Mouse (Mus musculus): ENCODE results near the gene Fcgr3.
"Not testable (repeated sequence)": the region's sequence is repeated elsewhere in the genome, so short reads cannot be mapped to it uniquely, and the experiment has no call there.

Fcgr3 gene

DNA sequence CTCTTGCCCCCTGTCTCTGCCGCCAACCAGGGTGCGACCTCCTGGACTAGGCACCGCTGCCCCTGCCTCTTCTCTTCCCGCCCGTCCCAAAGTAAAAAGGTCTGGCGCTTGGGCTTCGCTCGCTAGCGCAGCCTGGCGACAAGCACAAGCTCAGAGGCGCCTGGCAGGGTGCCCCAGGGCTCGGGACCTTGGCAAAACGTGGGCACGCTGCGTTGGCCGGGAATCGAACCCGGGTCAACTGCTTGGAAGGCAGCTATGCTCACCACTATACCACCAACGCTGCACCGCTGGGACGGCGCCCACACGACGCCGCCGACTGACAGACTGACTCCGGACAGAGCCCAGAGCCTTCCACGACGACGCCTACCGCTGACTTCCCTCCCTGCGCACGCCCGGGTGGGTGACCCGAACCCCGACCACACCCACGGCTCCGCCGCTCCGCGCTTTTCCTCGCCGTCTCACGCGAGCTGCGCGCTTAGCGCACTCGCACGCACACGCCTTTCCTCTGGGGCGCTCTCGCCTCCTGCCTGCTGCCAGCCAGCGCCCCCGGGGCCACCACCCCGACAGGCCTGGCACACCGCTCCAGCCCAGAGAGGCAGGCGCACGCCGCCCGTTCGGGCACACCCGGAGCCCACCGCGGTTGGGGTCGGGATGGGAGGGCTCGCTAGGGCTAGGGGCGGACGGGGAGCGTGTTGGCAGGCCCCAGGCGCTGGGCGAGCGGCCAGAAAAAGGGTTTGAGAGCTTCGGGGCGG is at the start of gene Fcgr3:
Fcgr3 (minus strand) TSS at position 445 of the 752 bp plus-strand sequence.
- DNase-seq (ENCODE audit: low spot score in 2 of 2), result peak; percentile 84 to 88

DNA sequence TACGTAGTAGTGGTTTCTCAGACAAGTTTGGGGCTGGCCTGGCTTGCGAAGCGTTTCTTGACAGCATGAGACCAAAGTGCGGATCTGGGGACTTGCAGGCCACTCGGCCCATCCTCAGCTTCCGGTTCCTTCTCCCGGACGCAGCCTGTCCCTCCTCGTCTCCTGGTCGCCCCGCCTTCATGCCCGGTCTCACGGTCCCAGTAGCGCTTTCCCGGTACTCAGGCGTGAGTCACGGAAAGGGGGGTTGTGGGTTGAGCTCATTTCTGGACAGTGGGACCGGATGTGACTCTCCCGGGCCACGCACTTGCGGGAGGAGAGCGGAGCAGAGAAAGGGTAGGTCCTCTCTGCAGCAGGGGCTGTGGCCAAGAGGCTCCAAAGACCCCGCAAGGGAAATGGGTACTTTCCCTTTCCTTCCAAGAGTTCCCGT is 49.2 kb upstream of the Fcgr3 start, which contains the start of gene Cfap126:
Cfap126 (plus strand) TSS at position 46 of the 427 bp plus-strand sequence.
- DNase-seq (ENCODE audit: low spot score in 2 of 2), result peak; percentile 68 to 73

DNA sequence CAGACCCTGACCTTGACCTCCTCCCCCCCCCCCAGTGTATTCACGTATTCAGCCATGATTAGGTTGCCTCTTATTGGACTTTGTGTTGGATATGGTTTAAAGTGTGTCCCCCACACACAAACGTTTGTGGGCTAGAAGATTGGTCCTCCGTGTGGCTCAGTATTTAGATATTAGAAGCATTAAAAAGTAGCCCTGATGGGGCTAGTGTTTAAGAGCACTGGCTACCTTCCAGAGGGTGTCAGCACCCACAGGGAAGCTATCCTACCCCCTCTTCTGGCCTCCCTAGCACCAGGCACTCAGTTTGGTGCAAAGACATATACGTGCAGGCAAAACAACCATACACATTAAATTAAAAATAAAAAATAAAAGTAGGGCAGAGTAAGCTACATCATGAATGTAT is 48.3 kb upstream of the Fcgr3 start:
- no peak for DNase-seq (ENCODE audit: low spot score in 2 of 2)

DNA sequence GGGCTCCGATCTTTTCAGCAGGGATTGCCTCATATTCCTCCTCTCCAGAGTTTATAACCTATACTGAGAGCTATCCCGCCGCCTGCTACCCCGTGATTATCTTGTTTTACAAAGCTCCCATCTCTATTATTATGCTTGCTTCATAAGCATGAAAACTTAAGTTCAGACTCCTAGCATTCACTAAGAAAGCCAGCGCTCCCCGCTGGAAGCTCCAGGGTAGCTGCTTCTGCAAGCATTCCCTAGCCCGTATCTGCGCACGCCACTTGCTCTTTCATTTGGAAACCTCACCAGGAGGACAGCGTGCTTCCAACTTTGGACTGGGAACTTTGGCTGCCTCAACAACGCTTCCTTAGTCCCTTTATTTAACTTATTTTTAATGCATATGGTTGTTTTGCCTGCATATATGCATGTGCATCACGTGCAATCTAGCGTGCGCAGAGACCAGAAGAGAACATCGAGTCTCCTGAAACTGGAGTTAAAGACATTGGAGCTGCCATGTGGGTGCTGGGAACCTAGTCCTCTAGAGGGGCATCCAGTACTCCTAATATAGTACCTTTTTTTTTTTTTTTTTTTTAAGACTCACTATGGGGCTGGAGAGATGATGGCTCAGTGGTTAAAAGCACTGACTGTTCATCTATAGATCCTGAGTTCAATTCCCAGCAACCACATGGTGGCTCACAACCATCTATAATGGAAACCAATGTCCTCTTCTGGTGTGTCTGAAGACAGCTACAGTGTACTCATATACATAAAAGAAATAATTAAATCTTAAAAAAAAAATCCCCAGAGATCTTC is 47.2 kb upstream of the Fcgr3 start:
- peak; percentile 37 to 64 for DNase-seq (ENCODE audit: low spot score in 2 of 2)

DNA sequence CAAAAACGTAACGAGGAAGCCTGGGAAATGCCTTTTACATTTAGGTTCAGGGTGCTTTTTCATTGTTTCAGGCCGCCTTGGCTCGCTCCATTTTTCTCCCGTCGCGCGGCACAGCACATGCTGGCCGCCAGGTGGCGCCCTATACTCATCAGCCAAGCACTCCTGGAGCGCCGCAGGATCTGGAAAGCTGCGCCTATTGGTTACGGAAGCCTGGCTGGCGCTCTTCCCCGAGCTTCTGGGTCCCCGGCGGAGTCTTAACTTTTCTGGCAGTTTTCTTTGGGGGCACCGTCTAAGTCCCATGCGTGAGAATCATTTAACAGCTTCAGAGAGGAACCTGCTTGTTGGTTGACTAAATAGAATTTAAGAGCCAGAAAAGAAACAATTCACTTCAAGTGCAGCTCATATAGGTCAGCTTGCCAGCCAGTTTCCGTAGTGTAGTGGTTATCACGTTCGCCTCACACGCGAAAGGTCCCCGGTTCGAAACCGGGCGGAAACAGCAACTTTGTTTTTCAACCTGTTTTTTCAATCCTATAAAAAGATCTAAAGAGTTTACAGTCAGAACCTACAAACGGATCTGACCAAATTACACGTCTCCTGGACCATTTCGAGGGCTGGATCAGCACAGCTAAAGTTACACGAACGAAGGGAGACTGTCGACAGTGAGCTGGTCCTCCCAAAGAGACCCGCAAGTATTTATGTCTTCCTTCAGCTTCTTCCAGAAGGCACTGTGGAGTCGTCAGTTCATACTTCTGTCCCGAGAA is 46.5 kb upstream of the Fcgr3 start:
- peak; percentile 88 to 89 for DNase-seq (ENCODE audit: low spot score in 2 of 2)

DNA sequence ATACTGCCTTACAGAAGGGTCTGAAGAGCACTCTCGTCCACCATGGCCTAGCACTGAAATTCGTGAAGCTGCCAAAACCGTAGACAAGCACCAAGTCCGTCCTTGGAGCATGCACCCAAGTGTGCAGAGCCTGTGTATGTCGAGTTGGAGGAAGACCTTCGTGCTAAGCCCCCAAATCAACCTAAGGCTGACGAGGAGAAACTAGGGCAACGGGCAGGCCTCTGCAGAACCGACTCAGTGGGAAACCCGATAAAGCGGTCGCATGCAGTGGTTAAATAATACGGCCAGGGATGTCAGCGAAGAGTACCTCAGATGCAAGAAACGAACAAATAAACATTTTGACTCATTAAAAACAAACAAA is 45.9 kb upstream of the Fcgr3 start:
- DNase-seq (ENCODE audit: low spot score in 2 of 2), result no peak

DNA sequence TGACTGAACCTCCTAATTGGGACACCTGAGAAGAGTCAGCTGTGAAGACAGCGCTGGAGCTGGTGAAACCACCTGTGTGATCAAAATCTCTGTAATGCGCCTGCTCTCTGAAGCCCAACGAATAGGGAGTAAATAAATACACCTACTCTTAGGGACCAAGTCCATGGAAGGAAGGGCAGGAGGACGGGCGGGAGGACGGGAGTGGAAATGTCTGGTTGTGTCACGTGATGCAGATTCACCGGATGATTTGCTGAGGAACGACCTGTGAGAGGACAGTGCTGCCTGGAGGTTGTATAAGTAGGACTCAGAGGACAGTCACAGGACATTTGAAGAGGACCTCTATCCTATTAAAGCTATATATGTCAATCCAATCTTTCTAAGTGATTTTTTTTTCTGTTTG is 44.9 kb upstream of the Fcgr3 start:
- DNase-seq (ENCODE audit: low spot score in 2 of 2), result no peak

DNA sequence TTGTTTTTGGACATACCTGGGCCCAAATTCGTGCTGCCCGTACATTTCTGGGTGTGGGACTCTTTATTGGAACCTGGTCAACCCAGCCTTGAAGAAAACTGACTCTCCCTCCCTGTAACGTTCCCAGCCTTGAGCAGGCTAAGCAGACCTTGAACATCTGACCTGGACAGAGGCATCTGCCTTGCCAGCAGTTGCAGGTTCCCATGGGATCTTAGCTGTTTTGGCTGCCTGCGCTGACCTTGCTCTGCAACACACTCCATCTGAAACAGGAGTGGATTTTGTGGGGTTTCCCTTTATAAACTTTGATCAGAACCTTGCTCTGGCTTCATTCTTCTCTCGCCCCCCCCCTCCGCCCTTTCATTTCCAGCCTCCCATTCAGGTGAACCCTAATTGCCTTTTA is 40.5 kb upstream of the Fcgr3 start:
- peak in 1 of 2 experiments; percentile 40 for DNase-seq (ENCODE audit: low spot score in 2 of 2)

DNA sequence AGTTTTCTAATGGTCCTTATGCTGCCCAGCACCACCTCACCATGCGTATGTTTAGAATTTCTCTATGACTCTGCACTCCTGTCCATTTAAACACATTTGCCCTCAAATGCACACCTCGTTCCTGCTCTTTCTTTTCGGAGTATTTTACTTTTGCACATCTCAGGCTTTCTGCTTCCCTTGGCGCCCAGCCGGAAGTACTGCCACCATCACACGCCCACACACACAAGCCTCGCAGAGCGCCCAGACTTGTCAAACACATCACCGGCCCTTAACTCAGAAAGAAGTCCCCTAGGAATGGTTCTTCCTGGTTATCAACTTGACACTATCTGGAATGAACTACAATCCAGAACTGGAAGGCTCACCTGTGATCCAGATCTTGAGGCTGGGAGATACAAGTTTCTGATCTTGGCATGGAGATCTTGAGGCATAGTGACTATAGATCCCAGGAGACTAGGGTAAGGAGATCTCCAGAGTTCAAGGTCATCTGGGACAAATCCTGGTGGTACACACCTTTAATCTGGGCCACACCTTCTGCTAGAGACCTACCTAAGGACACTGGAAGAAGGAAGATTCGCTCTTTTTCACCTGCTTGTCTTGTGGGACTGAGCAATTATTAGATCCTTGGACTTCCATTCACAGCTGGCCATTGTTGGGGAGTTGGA is 38.6 kb upstream of the Fcgr3 start:
- DNase-seq (ENCODE audit: low spot score in 2 of 2), result no peak

DNA sequence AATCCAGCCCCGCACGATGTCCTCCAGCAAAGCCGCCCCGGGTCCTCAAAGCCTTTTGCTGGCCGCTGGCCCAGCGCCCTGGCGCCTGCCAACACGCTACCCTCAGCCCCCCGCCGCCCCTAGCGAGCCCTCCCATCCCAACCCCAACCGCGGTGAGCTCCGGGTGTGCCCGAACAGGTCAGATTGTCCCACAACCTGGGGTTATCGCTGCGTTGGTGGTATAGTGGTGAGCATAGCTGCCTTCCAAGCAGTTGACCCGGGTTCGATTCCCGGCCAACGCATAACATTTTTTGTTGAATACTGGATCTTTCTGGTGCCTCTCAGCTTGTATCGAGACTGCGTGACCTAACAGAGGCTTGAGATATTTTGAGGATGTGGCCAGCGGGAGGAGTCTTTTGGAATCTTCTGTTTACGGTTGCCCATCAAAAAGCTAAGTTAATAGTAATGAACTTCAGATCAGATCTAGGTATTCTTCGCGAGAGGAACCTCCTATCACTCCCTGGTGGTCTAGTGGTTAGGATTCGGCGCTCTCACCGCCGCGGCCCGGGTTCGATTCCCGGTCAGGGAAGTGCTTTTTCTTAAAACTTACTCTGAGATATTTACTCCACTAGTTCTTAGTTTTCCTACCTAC is 37.9 kb upstream of the Fcgr3 start:
- DNase-seq (ENCODE audit: low spot score in 2 of 2), result peak; percentile 71 to 81

DNA sequence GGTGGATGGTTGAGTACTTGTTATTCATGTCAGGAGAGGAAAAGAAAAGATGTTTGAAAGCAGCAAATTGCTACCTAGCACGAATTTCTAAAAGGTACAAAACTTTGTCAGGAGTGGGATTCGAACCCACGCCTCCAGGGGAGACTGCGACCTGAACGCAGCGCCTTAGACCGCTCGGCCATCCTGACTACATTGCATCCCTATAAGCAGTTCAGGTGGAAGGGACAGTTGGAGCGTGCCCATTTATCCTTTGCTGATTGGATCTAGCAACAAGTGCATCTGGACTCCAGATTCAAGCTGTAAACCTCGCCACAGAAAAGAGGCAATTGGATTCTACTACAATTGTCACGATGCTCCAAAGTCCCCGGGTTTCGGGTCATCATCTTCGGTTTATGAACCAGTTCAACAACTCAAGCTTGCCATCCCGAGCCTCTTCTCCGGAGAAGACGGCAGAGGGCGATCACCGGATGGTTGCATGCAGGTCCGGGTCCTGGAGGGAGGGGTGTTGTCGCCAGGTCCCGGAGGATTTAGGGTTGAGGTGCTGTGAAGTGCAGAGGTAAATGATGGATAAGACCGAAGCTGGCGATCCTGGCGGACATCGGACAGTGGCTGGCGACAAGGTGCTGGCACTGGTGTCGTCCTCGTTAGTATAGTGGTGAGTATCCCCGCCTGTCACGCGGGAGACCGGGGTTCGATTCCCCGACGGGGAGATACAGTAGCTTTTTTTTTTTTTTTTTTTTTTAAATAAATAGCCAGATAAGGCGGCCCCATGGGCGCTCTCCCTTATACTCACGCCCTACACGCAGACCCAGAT is 37.2 kb upstream of the Fcgr3 start:
- peak; percentile 77 to 88 for DNase-seq (ENCODE audit: low spot score in 2 of 2)

DNA sequence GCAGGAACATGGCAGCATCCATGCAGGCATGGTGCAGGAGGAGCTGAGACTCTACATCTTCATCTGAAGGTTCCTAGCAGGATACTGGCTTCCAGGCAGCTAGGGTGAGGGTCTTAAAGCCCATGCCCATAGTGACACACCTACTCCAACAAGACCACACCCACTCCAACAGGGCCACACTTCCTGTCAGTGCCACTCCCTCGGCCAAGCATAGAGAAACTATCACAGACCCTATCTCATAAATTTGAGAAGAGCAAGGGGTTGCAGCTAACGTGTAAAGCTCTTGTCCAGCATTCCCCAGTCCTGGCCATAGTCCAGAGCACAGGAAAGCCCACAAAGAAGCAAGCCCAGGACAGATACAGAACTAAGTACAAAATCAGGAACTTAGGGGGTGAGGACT is 36.3 kb upstream of the Fcgr3 start:
- DNase-seq (ENCODE audit: low spot score in 2 of 2), result no peak

DNA sequence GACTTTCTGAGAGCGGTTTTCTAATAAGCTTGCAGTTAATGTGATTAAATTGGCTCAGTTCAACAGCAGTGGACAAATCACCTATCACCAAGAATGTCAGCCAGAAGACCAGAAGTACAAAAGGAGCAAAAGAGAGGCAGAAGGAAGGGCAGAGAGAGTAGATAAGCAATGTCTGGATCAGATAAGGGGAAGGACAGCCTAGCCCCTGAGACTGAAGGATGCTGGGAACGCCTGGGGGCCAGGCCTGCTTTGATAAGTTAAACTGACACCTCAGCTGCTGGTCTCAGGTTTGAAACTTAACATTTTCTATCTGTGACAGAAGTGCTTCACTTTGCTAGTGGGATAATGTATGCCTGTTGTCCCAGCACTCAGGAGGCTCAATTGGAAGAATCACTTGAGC is 32.9 kb upstream of the Fcgr3 start:
- DNase-seq (ENCODE audit: low spot score in 2 of 2), result no peak

DNA sequence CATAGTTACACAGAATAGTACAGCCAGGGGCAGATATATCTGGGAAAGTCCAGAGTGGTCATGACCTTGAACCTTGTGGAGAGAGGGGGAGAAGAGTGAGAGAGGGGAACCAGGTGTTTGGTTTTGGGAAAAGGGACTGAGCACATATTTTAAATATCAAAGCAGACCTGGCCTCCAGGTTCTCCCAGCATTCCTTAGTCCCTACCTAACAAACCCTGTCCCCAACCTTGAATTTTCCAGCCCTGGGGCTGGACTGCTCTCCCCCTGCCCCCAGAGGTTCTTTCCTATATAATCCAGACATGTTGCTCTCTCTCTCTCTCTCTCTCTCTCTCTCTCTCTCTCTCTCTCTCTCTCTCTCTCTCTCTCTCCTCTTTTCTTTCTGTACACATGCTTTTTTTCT is 32.4 kb upstream of the Fcgr3 start:
- DNase-seq (ENCODE audit: low spot score in 2 of 2), result no peak

DNA sequence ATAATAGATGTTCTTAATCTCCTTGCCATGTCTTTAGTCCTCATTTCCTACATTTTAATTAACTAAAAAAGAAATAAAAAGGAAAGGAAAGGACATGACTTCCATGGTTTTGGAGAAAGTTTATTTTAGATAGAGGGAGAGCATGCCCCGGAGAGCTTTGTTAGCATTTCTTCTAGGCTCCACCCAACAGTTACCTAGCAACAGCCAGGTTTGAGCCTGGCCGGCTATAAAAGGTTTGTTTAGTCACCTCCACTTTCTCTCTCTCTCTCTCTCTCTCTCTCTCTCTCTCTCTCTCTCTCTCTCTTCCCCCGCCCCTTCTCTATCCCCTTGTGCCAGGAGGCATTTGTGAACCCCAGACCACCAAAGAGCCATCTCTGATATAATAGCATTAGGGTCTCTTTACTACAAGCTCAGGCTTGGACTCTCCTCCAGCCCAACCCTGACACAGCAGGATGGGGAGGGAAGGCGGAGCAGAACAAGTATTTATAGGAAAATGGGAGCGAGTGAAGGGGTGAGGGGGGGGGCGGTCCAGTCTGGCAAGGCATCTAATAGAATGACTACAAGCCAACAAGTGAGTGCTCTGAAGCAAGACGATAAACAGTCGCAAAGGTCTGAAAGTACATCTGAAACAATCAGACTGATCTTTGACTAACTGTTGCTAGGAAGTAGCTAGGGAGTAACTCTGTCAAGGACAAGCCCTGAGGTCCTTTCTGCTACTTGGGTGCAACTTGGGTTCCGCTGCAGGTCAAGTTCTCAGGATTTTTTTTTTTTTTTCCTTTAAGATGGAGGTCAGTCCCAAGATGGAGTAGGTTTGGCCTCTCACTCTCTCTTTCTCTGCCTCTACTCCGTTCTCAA is 31.6 kb upstream of the Fcgr3 start:
- no peak for DNase-seq (ENCODE audit: low spot score in 2 of 2)

DNA sequence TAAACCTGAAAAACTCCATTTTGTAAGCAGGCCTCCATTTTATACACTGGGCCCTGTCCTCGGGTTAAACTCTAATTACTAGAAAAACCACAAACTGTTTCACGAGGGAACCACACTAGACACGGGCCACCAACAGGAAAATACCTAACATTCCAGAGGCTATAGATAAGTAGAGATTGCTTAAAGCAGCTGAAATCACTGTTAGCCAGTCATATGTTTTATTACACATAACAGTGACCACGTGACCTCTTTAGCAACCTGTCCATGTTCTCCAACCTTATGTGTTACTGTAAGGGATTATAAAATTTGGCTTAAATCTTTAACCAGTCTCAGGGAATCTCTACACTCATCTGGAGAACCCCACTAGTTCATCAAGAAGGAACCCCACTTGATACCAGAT is 29.7 kb upstream of the Fcgr3 start:
- no peak for DNase-seq (ENCODE audit: low spot score in 2 of 2)

DNA sequence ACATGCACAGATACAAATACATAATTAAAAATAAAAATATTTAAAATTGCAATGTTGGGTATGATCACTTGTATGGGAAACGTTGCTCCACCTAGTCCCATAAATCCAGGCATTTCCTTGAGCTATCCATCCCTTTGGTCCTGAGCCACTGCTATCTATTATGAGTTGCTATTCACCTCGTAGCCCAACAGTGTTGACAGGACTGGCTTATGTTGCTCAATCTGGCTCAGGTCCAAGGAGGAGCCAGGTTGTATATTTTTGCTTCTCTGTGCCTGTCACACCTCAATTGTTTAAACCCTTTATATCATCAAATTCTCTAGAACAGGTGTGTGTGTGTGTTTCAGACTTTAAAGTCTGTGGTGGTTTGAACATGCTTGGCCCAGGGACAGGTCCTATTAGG is 26.0 kb upstream of the Fcgr3 start:
- no peak for DNase-seq (ENCODE audit: low spot score in 2 of 2)

DNA sequence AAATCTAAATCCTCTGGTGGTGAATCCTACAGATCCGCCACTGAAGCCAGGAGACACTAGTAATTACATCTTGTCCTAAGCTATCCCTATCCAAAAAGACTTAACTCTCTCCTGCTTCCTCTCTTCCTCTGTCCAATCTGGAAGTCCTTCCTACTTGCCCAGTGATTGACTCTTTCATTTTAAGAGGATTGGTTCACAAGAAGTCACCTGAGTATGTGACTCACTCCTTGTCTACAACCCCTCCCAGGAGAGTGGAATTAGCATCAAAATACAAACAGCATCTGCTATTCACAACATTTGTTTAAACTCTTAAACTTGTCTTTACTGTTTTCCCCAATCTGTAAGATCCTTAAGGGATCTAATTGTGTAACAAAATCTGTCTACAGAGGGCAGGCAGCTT is 25.2 kb upstream of the Fcgr3 start:
- DNase-seq (ENCODE audit: low spot score in 2 of 2), result no peak

DNA sequence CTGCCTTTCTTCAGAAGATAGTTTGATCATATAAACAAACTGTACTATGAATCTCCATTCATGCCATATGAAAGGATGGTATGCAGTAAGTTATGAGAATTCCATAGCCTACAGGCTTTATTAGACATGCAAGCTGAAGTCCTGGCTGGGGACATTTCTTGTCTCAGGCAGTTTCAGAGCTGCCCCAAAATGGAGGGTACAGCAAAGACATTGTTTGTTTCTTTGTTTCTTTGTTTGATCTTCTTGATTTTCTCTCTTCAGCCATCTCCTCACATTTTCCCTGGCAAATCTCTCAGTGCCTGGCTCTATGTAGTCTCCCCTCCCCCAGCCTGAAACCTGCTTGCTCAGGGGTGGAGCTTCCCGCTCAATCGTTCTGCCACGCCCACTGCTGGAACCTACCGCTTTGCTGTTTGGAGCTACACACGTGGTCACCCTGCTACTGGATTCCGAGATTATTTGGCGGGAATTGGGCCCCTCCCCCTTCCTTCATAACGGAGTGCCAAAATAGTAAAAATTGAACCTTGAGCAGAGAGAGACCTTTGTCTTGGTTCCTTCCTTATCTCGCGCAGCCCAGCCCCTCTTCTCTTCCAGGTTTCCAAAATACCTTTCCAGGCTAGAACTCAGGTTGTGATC is 23.6 kb upstream of the Fcgr3 start:
- not testable (repeated sequence) for DNase-seq (ENCODE audit: low spot score in 2 of 2)
